Mouse (Mus musculus) mouse trophoblast stem cell (cell line): ENCODE measurements around the gene Hddc3.

Experiments
- in situ Hi-C, 2 experiments: fragments of 300-500 bp; cut with MseI, MboI; formaldehyde crosslinking; loops; 2 replicates in 1 of 2; 3 replicates in 1 of 2; pipeline ENCODE4 v1.15.1; 2025

The Hddc3 gene

DNA sequence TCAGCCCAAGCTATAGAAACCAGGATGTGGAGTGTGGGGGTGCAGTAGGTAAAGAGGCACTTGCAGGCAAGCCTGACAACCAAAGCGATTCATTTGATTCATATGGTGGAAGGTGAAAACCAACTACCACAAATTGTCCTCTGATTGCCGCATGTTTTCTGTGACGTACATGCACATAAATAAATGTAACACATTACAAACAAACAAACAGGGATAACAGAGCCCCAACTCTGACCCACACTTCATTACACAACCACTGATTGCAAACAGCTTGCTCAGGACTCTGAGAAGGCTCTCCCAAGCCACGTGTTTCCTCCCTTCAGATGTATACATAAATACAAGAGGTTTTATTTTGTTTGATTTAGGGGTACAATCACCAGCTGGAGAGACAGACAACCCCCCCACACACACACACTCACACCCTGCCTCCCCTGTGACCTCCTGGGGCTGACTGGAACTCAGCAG, 27.1 kb downstream of the Hddc3 start:
- in situ Hi-C loops: no loop called here

DNA sequence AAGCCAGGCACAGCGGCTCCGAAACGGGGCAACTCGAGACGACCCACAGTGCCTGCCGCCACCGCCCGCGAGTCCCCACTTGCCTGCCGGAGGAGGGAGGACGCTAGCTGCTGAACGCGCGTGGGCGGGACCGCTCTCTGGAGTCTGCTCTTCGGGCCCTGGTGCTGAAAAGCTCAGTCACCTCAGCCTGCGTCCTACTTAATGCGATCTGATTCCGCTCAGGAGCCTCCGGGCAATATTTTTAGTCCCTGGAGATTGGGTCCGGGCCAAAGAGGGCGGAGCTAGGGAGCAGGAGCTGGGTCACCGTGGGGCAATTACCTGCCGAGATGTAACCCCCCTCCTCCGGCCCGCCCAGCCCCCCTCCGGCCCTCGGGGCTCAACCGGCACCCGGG, 27.7 kb downstream of the Hddc3 start:
- in situ Hi-C loops: no loop called here

DNA sequence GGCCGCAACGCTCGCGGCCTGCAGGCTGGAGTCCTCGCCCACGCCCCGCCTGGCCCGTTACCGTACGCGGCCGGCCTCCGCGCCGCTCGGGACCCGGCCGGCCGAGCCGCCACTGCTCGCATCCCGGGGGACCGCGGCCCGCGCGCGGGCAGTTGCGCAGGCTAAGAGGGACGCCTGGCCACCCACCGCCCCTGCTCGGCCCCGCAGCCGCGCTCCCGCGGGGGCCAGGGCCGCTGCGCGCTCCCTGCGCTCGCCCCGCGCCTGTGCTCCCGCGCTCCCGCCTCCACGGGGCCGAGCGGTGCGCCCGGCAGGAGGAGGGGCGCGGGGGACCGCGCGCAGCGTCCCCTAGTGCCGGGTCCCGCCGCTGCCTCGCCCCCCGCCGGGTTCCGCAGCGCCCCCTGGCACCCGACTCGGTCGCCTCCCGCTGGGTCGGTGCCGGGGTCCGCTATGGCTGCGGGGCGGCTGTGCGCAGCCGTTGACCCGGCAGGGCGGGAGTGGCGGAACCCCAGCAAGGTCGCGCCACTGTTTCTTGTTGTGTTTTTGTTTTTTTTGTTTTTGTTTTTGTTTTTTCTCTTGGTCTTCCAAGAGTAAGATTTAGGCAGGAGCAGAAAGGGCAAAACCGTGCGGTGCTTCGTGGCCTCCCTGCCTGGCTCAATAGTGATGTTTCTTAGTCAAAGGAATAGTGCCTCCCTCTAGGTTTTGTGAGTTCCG, 28.3 kb downstream of the Hddc3 start, which contains the start of gene Man2a2:
Gene Man2a2 (minus strand): TSS at position 335 of the 711 bp plus-strand sequence.
- in situ Hi-C loops: no loop called here

DNA sequence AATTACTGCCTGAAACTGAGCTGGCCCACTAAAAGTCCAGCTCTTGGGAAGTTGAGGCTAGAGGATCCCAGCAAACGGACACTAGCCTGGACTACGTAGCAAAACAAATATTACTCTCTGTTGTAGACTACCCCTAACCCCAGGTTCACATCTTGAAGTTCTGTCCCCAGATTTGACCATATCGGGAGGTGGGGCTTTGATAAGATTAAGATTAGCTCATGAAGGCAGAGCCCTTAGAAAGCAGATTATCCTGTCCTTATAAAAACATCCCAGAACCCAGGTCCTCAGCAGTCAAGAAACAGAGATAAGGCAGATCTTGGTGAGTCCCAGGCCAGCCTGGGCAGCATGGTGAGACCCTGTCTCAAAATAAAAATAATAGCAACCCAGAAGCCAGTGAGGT, 29.3 kb downstream of the Hddc3 start:
- in situ Hi-C loops: no loop called here

DNA sequence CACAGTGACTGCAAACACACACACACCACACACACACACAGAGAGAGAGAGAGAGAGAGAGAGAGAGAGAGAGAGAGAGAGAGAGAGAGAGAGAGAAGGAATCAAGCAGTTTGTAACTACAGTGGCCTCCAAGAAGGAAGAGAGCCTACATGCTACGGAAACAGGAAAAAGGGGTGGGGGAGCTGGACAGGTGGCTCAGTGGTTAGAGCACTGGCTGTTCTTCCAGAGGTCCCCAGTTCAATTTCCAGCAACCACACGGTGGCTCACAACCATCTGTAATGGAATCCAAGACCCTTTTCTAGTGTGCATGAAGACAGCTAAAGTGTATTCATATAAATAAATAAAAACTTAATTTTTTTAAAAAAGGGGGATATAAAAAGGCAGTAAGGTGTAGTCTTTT, 29.8 kb downstream of the Hddc3 start:
- in situ Hi-C loops: no loop called here

DNA sequence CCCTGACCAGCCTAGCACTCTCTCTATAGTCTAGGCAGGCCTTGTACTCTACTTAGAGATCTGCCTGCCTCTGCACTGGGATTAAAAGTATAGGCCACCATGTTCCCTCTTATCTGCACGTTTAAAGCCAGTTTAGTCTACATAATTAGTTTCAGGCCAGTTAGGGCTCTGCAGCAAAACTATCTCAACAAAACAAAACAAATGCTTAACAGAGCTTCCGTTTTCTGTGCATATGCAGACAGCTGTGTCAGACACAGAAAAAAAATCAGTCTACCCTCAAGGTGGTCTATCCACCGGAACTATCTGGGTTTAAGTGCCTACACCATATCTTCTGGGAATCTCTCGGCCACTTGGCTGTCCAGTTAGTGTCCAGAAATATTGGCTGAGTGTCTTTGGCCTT, 30.4 kb downstream of the Hddc3 start:
- in situ Hi-C loops: no loop called here

DNA sequence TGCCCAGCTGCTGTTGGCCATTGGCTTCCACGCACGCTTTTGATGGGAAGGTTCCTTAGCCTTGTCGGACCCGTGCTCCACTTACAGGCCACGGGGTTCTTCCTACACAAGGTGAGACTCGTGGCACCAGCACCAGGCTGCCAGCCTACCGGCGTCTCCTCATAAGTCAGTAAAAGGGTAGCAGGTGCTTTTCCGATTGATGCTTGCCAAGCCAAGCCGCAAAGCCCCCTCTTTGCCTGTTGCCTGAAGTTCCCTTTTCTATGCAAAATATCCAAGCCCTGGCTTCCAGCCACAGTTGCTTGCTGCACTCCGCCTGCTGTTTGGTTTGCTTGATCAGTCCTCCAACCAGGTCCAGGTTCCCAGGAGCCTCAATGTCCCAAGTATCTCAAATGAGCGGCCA, 30.9 kb downstream of the Hddc3 start:
- in situ Hi-C loops: no loop called here

DNA sequence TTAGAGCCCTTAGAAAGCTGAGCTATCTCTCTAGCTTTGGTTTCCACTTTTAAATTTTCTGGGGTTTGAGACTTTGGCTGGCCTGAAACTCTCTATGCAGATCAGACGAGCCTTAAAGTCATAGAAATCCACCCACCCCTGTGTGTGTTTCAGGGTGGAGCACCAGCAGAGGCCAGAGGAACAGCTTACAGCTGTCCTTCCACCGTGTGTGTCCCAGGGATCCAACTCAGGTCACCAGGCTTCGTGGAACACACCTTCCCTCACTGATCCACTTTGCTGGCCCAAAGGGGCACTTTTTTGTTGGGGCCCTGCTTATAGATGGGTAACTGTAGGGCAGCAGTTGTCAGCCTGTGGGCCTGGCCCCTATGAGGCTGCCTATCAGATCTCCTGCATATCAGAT, 31.4 kb downstream of the Hddc3 start:
- in situ Hi-C loops: no loop called here

DNA sequence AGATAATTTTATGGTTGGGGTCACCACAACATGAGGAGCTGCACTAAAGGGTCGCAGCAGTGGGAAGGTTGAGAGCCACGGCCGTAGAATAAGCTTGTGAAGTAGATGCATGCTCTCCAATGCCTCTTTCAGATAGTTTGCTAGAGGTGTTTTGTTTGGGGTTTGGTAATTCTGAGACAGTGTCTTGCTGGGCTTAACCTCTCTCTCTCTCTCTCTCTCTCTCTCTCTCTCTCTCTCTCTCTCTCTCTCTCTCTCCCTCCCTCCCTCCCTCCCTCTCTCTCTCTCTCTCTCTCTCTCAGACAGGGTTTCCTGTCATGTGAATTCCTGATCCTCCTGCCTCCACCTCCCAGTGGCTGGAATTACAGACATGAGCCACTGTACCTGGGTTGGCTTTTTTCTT, 31.8 kb downstream of the Hddc3 start:
- in situ Hi-C loops: loop anchor here (5.0 kb wide), 1 partner anchor 32 kb away; the partner anchor contains the start of genes Hddc3 (in 2 of the 2) and Unc45a (in 2 of the 2)

DNA sequence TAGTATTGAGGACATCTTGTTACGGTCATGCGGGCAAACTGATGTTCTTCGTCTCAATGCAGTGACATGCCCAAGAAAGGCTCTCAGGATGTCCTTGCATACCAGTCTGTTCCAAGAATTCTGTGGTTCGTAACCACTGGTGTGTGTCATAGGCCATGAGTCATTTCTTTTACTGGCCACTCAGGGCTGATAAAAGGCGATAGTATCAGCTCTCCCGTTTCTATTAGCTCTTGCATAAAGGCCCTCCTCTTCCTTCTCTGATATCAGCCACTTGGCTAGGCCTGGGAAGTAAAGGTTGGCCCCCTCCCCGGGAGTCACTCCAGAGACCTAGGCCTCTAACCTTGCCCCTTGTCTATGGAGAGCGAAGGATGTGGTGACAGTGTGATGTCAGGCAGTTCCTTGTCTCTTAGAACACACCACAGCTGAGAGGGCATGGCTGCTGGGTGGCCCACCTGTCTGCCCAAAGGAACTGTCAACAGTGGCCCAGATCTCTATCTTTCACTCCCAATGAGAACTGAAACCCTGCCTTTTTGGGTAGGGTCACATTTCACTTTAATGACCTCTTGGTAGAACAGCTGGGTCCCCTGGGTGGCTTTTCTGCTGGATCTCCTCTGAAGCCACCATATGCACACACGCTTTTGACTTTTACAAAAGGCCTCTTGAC, 32.6 kb downstream of the Hddc3 start:
- in situ Hi-C loops: loop anchor here (5.0 kb wide), 1 partner anchor 33 kb away; the partner anchor contains the start of genes Hddc3 (in 2 of the 2) and Unc45a (in 2 of the 2)

DNA sequence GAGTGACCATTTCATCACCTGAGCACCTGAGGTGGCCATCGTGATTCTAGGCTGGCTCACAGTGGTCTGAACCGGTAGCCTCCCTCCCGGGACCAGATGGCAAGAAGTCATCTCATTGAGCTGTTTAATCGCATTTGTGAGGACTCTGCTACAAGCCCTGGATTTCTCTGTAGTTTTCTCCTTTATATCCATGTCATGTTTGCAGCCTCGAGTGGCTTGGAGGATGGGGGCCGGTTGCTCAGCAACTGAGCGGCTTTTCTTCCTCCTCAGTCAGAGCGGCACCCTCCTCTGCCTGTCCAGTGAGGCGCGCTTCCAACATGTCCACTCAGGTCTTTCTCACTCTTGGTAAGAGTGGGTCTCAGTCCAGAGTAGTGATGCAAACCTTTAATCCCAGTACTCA, 33.3 kb downstream of the Hddc3 start:
- in situ Hi-C loops: loop anchor here (5.0 kb wide), 1 partner anchor 34 kb away; the partner anchor contains the start of genes Hddc3 (in 2 of the 2) and Unc45a (in 2 of the 2)

DNA sequence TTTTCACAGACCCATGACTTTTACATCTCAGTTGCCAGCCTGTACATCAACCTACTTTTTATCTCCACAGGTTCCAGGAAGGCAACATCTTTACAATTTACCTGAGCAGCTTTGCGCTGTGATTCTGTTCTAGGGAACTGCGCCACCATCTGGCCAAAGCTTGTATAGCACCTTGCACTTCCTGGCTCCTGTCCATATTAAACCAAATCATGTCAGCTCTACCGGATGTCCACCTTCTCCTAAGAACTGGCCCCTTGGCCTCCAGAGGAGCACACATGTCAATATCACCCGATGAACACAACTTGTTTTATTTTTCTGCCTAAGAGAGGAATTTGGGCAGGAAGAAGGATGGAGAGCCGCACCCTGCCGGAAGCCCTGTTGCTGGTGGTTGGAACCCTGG, 34.6 kb downstream of the Hddc3 start:
- in situ Hi-C loops: loop anchor here (5.0 kb wide), 1 partner anchor 35 kb away; the partner anchor contains the start of genes Hddc3 (in 2 of the 2) and Unc45a (in 2 of the 2)

DNA sequence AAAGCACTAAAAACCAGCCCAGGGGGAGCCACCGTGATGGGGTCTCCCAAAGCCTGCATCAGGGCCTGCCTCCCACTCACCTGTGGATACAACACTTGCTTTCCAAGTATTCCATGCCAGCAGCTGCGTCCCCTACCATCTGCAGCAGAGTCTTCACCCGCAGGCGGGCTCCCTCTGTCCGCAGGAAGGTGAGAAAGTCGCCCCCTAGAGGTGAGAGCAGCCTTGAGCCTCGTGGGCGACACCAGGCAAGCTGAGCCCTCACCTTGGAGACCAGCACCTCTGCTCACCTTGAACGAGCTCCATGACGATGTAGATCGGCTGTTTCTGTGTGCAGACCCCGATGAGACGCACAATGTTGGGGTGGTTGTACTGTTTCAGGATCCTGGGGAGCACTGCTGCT, 36.6 kb downstream of the Hddc3 start:
- in situ Hi-C loops: loop anchor here (5.0 kb wide), 1 partner anchor 37 kb away; the partner anchor contains the start of genes Hddc3 (in 2 of the 2) and Unc45a (in 2 of the 2)

DNA sequence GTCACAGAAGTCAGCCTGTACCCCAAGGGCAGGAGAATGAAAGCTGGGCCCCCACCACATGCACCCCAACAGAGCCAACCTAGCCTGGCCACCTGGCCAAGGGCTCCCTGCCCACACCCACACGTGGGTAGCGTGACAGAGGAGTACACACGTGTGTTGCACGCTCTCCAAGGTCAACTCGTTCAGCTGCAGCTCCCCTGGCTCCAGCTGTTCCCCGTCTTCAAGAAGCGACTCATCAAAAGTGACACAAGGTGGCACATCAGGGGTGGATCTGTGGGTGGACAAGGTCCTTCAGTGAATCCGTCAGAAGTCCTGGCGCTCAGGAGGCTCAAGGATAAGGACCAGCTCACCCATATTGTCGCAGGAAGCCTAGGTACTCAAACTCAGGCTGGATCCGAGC, 40.0 kb downstream of the Hddc3 start:
- in situ Hi-C loops: no loop called here

DNA sequence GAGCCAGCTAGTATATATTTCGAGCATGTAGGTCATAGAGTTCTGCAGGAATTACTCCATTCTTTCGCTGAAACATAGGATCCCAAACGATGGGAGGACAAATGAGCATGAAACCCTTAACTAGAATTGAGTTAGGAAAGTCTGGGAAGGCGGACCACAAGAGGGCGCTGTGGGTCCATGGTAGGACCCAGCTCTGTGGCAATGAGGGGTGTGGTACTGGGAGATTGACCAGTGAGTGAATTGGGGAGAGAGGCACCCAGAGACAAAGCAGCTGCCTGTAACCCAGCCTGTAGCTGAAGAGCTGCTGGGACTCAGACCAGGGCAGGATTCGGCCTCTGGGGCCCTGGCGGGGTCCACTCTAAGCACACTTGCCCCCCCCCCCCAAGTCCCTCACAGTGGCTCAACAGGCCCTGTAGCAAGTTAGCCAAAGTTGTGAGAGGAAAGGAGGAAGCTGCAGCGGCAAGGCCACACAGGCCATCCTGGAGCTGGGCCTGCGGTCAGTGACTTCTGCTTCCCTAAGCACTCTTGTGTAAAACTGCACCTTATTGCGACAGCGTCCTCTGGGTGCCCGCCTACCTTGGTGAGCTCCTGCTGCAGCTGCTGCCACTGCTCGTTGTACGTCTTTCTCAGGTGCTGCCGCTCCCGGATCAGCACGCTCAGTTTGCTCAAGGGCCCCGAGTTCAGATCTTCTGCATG, 43.5 kb downstream of the Hddc3 start:
- in situ Hi-C loops: loop anchor here (5.0 kb wide), 1 partner anchor 196 kb away; no protein-coding TSS in a partner anchor

DNA sequence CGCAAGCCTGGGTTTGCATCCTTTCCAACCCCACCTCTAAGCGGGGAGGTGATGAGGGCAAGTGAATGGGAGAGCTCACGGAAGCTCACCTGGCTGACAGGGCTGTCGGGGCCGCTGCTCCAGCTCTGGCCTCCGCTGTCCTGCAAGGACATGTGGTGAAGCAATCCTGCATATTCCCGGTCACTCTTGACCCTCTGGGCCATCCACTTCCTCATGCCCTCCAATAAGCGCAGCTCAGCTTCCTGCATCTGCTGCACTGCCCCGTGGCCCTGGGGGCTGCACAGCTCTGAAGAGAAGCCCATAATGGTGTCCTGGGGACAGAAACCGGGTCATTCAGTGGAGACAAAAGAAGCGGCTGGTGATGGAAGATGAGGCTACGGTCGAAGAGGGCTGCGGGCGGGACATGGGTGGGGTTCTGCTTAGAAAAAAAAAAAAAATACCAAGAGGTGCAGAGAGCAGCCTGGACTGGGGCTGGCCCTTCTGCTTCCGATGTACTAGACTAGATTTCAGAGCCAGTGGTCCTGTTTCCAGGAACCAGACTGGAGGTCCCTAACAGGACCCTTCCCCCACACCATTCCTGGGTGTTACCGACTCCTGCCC, 44.2 kb downstream of the Hddc3 start:
- in situ Hi-C loops: loop anchor here (5.0 kb wide), 1 partner anchor 195 kb away; no protein-coding TSS in a partner anchor

DNA sequence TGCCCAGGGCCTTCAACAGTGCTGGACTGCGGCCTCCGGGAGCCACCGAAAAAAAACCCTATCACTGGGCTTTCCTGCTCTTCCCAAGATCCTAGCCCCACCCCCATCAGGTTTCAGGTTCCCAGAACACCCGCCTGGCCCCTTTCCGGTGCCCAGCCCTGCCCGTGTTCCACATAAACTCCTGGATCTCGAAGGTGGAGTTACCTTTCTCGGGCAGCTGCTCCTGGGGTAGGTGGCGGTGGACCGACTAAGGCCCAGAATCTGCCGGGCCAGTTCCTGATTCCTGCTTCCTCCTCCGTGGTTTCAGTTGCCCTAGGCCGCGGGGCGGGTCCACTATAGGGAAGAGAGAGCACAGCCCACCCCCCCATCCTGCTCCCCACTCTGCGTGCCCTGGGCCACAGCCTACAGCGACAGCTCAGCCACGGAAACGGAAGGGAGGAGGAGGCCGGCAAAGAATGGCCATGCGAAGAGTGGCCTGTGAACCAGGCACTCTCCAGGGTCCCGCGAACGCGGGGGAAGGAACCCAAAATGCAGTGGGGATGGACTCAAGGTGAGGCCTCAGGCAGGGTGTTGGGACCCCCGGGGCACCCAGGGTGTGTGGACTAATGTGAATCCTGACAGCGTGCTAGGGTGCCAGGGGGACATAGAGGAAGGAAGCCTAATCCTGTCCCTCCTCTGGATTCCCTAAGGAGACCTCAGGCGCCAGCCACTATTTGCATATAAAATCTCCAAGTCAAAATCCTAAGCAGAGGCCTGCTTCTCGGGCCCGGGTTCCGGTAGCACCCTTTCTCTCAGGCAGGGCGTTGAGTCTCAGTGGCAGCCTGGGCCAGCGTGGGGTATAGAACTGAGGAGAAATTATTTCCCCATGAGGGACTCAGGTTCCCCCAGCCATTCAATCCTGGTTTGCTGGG, 45.0 kb downstream of the Hddc3 start, which contains the start of gene Fes:
Gene Fes (minus strand): TSS at position 314 of the 911 bp plus-strand sequence.
- in situ Hi-C loops: loop anchor here (5.0 kb wide), 1 partner anchor 194 kb away; no protein-coding TSS in a partner anchor

DNA sequence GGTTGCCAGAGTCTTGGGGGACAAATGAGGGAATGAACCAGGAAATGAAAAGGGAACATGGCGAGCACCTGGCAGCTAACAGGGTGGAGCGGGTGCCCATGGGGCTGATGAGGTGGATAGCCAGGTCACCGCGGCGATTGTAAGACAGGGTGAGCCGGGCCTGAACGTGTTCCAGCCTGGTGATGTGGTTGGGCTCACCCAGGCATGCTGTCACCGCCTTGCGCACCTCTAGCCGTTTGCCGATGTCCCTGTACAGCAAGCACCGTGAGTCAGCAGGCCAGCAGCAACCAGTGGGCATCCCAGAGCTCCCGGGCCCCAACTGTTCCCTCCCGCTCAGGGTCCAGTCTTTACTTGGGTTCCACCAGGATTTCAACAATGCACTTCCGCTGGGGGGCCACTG, 49.2 kb downstream of the Hddc3 start:
- in situ Hi-C loops: loop anchor here in 1 of 2 experiments (10.0 kb wide), 1 partner anchor 83 kb away; no protein-coding TSS in a partner anchor

DNA sequence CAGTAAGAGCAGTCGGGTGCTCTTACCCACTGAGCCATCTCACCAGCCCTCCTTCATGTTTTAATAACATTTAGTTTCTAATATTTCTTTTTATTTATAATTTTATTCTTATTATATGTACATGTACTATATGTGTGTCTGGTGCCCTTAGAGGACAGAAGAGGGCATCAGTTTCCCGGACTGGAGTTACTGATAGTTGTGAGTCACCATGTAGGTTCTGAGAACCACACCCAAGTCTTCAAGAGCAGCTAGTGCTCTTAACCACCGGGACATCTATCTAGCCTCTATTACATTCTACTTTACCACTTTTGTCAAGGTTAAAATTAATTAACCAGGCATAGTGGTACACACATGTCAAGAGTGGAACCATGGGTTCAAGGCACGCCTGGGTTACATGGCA, 51.7 kb downstream of the Hddc3 start:
- in situ Hi-C loops: loop anchor here in 1 of 2 experiments (10.0 kb wide), 1 partner anchor 80 kb away; no protein-coding TSS in a partner anchor

DNA sequence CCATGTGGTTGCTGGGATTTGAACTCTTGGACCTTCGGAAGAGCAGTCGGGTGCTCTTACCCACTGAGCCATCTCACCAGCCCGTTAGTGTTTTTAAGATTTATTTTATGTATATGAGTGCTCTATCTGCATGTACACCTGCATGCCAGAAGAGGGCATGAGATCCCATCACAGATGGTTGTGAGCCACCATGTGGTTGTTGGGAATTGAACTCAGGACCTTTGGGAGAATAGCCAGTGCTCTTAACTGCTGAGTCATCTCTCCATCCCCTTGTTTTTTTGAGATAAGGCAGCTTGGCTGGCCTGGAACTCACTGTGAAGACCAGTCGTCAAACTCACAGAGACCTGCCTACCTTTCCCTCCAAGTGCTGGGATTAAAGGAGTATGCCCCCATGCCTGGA, 53.5 kb downstream of the Hddc3 start:
- in situ Hi-C loops: loop anchor here in 1 of 2 experiments (10.0 kb wide), 1 partner anchor 78 kb away; no protein-coding TSS in a partner anchor
